Mouse (Mus musculus) lung, adult 2 months (tissue): ENCODE results near the gene Sh2d1a.

Experiments
- CTCF ChIP-seq: fragments of 200-500 bp; IDR thresholded peaks from 2 replicates; pipeline ENCODE4 v1.5.1; 2011; ENCODE audit warnings: mild to moderate bottlenecking, low read length, control low read depth; ENCODE audit not compliant: insufficient read depth
- POLR2A ChIP-seq: fragments of 200-500 bp; IDR thresholded peaks from 2 replicates; pipeline ENCODE4 v1.6.1; 2011; ENCODE audit warnings: low read depth, mild to moderate bottlenecking, control low read depth, low read length, borderline replicate concordance; ENCODE audit errors: extremely low read depth

- TF ChIP-seq CTCF (no peak), POLR2A (no peak)
These were observed 28.4 kb downstream of the Sh2d1a start for GRCm38 (mm10) chrX:42530703-42531102.
